Mouse (Mus musculus): ENCODE measurements around the gene Ndufs7. TPM values are rescaled to one million over a fixed set of nuclear protein-coding genes. Genes with fewer than 3 reads are reported as not detected.
"Not testable (repeated sequence)": the region's sequence is repeated elsewhere in the genome, so short reads cannot be mapped to it uniquely, and the experiment has no call there.

The Ndufs7 gene
- polyA plus RNA-seq (2015; fragmentation: Nextera tagmentation; extraction: Ambion mirVana): 241 and 294 TPM in 2 replicates

GRCm38 (mm10) chr10:80248971-80249640, at the start of gene Ndufs7:
Gene Ndufs7, plus strand, starts transcription at chr10:80249121.
- Histone ChIP-seq H3K4me2 (peak within 1 kb of the TSS; percentile 90), H3K9me3 (replicated peaks) (no peaks in the 10 kb centered on the region), H3K4me1 (replicated peaks) (peaks cover 62% of the 10 kb centered on the region), H3K9ac (peak within 1 kb of the TSS; percentile 90), H3K27ac (peak within 1 kb of the TSS; percentile 90), H3K36me3 (peaks cover 30% of the 10 kb centered on the region), H3K27me3 (no peaks in the 10 kb centered on the region), H3K4me3 (replicated peaks) (peak within 1 kb of the TSS; percentile 82)
- WGBS (ENCODE audit: insufficient replicate concordance): under 1% methylated on average over 53 of the region's 53 CpGs
- ATAC-seq (ENCODE audit: low read depth) (peak; percentile 87), DNase-seq (peak; percentile 89)

- Histone ChIP-seq H3K36me3 (no peaks in the 10 kb centered on the region), H3K9ac (no peak overlapping the region), H3K4me2 (no peak overlapping the region), H3K27ac (no peak overlapping the region), H3K9me3 (replicated peaks) (no peaks in the 10 kb centered on the region), H3K4me3 (replicated peaks) (no peak overlapping the region), H3K27me3 (peaks cover 19% of the 10 kb centered on the region), H3K4me1 (replicated peaks) (peaks cover under 1% of the 10 kb centered on the region; the same call in 1 of the 2 replicates)
- ATAC-seq (ENCODE audit: low read depth) (peak; percentile 71; the same call in 1 of the 2 replicates), DNase-seq (peak; percentile 68)
- 47% methylated on average over 3 of the region's 3 CpGs for whole genome bisulfite sequencing (ENCODE audit: insufficient replicate concordance)
Observed at GRCm38 (mm10) chr10:80199440-80200008, 49.4 kb upstream of the Ndufs7 start.

- no peaks in the 10 kb centered on the region for H3K9me3 ChIP-seq (replicated peaks)
- no peak overlapping the region for H3K9ac ChIP-seq
- DNase-seq: no peak
- ATAC-seq (ENCODE audit: low read depth): no peak
- no peak overlapping the region for H3K4me2 ChIP-seq
- no peaks in the 10 kb centered on the region for H3K4me1 ChIP-seq (replicated peaks)
- no peak overlapping the region for H3K27ac ChIP-seq
- peaks cover 24% of the 10 kb centered on the region for H3K27me3 ChIP-seq
- WGBS (ENCODE audit: insufficient replicate concordance): 64% methylated on average over 6 of the region's 6 CpGs
- no peak overlapping the region for H3K4me3 ChIP-seq (replicated peaks)
- H3K36me3 ChIP-seq: no peaks in the 10 kb centered on the region
Observed at GRCm38 (mm10) chr10:80200485-80200884, 48.4 kb upstream of the Ndufs7 start.

GRCm38 (mm10) chr10:80204055-80204454, 44.9 kb upstream of the Ndufs7 start:
- Histone ChIP-seq H3K9me3 (replicated peaks) (no peaks in the 10 kb centered on the region), H3K36me3 (no peaks in the 10 kb centered on the region), H3K4me2 (no peak overlapping the region), H3K9ac (no peak overlapping the region), H3K27ac (no peak overlapping the region), H3K27me3 (peaks cover 39% of the 10 kb centered on the region), H3K4me3 (replicated peaks) (no peak overlapping the region), H3K4me1 (replicated peaks) (no peaks in the 10 kb centered on the region)
- ATAC-seq (ENCODE audit: low read depth): no peak
- DNase-seq: no peak
- 47% methylated on average over 7 of the region's 7 CpGs for WGBS (ENCODE audit: insufficient replicate concordance)

GRCm38 (mm10) chr10:80207201-80207600, 41.7 kb upstream of the Ndufs7 start:
- WGBS (ENCODE audit: insufficient replicate concordance): 70% methylated on average over 1 of the region's 1 CpGs

GRCm38 (mm10) chr10:80207676-80208075, 41.2 kb upstream of the Ndufs7 start:
- H3K4me2 ChIP-seq: no peak overlapping the region
- no peak overlapping the region for H3K9ac ChIP-seq
- H3K4me1 ChIP-seq (replicated peaks): no peaks in the 10 kb centered on the region
- no peak overlapping the region for H3K27ac ChIP-seq
- DNase-seq (no peak), ATAC-seq (ENCODE audit: low read depth) (no peak)
- H3K4me3 ChIP-seq (replicated peaks): no peak overlapping the region
- H3K27me3 ChIP-seq: peaks cover 33% of the 10 kb centered on the region
- 67% methylated on average over 10 of the region's 10 CpGs for WGBS (ENCODE audit: insufficient replicate concordance)
- H3K9me3 ChIP-seq (replicated peaks): no peaks in the 10 kb centered on the region
- no peaks in the 10 kb centered on the region for H3K36me3 ChIP-seq

More at GRCm38 (mm10) chr10:80207201-80207600, 41.7 kb upstream of the Ndufs7 start:
- H3K4me2 ChIP-seq: no peak overlapping the region
- no peaks in the 10 kb centered on the region for H3K4me1 ChIP-seq (replicated peaks)
- no peak for ATAC-seq (ENCODE audit: low read depth)
- no peak overlapping the region for H3K9ac ChIP-seq
- H3K36me3 ChIP-seq: no peaks in the 10 kb centered on the region
- H3K27ac ChIP-seq: no peak overlapping the region
- H3K9me3 ChIP-seq (replicated peaks): no peaks in the 10 kb centered on the region
- H3K4me3 ChIP-seq (replicated peaks): no peak overlapping the region
- no peak for DNase-seq
- H3K27me3 ChIP-seq: peaks cover 33% of the 10 kb centered on the region

GRCm38 (mm10) chr10:80208248-80208647, 40.7 kb upstream of the Ndufs7 start:
- DNase-seq (no peak), ATAC-seq (ENCODE audit: low read depth) (no peak)
- WGBS (ENCODE audit: insufficient replicate concordance): 67% methylated on average over 4 of the region's 4 CpGs

GRCm38 (mm10) chr10:80208841-80209371, 40.0 kb upstream of the Ndufs7 start:
- Histone ChIP-seq H3K4me2 (no peak overlapping the region), H3K27me3 (peaks cover 30% of the 10 kb centered on the region), H3K9me3 (replicated peaks) (no peaks in the 10 kb centered on the region), H3K4me1 (replicated peaks) (no peaks in the 10 kb centered on the region), H3K9ac (no peak overlapping the region), H3K27ac (no peak overlapping the region), H3K4me3 (replicated peaks) (no peak overlapping the region), H3K36me3 (no peaks in the 10 kb centered on the region)
- ATAC-seq (ENCODE audit: low read depth): no peak
- 46% methylated on average over 24 of the region's 24 CpGs for WGBS (ENCODE audit: insufficient replicate concordance)
- no peak for DNase-seq

More at GRCm38 (mm10) chr10:80208248-80208647, 40.7 kb upstream of the Ndufs7 start:
- Histone ChIP-seq H3K27me3 (peaks cover 33% of the 10 kb centered on the region), H3K4me2 (no peak overlapping the region), H3K4me1 (replicated peaks) (no peaks in the 10 kb centered on the region), H3K9me3 (replicated peaks) (no peaks in the 10 kb centered on the region), H3K9ac (no peak overlapping the region), H3K4me3 (replicated peaks) (no peak overlapping the region), H3K36me3 (no peaks in the 10 kb centered on the region), H3K27ac (no peak overlapping the region)

GRCm38 (mm10) chr10:80211547-80212103, 37.3 kb upstream of the Ndufs7 start:
- not testable (repeated sequence) for H3K4me2 ChIP-seq; H3K27ac ChIP-seq; DNase-seq; H3K9ac ChIP-seq; H3K9me3 ChIP-seq (replicated peaks); H3K4me1 ChIP-seq (replicated peaks); ATAC-seq (ENCODE audit: low read depth); H3K4me3 ChIP-seq (replicated peaks); H3K36me3 ChIP-seq
- peaks cover 19% of the 10 kb centered on the region for H3K27me3 ChIP-seq
- 59% methylated on average over 7 of the region's 7 CpGs for WGBS (ENCODE audit: insufficient replicate concordance)

GRCm38 (mm10) chr10:80215048-80215772, 33.7 kb upstream of the Ndufs7 start:
- Histone ChIP-seq H3K4me2 (no peak overlapping the region), H3K9ac (no peak overlapping the region)
- 29% methylated on average over 16 of the region's 16 CpGs for WGBS (ENCODE audit: insufficient replicate concordance)

GRCm38 (mm10) chr10:80220676-80221075, 28.2 kb upstream of the Ndufs7 start:
- Histone ChIP-seq H3K4me2 (no peak overlapping the region), H3K4me3 (replicated peaks) (no peak overlapping the region), H3K4me1 (replicated peaks) (peaks cover 5% of the 10 kb centered on the region), H3K27ac (no peak overlapping the region), H3K9ac (no peak overlapping the region), H3K36me3 (no peaks in the 10 kb centered on the region), H3K9me3 (replicated peaks) (no peaks in the 10 kb centered on the region), H3K27me3 (peaks cover 29% of the 10 kb centered on the region)
- 45% methylated on average over 8 of the region's 9 CpGs for WGBS (ENCODE audit: insufficient replicate concordance)
- no peak for DNase-seq
- ATAC-seq (ENCODE audit: low read depth): no peak

More at GRCm38 (mm10) chr10:80215048-80215772, 33.7 kb upstream of the Ndufs7 start:
- ATAC-seq (ENCODE audit: low read depth) (no peak), DNase-seq (no peak)
- H3K4me3 ChIP-seq (replicated peaks): no peak overlapping the region
- H3K36me3 ChIP-seq: no peaks in the 10 kb centered on the region
- H3K27me3 ChIP-seq: peaks cover 9% of the 10 kb centered on the region; the same call in 1 of the 2 replicates
- no peaks in the 10 kb centered on the region for H3K4me1 ChIP-seq (replicated peaks)
- no peak overlapping the region for H3K27ac ChIP-seq
- no peaks in the 10 kb centered on the region for H3K9me3 ChIP-seq (replicated peaks)

All from liver, embryonic 13.5 days (tissue).